Mouse (Mus musculus) bone marrow macrophage, adult 2 months (primary cell): ENCODE measurements around the gene Has1.

ENCODE experiments used
- CTCF ChIP-seq: IDR thresholded peaks from 2 replicates; pipeline ENCODE4 v1.5.1; 2012; ENCODE audit warnings: low read depth, mild to moderate bottlenecking, low read length, moderate library complexity
- POLR2A ChIP-seq: IDR thresholded peaks from 2 replicates; pipeline ENCODE4 v1.6.1; 2012; ENCODE audit warnings: mild to moderate bottlenecking, low read depth, low read length, borderline replicate concordance

DNA sequence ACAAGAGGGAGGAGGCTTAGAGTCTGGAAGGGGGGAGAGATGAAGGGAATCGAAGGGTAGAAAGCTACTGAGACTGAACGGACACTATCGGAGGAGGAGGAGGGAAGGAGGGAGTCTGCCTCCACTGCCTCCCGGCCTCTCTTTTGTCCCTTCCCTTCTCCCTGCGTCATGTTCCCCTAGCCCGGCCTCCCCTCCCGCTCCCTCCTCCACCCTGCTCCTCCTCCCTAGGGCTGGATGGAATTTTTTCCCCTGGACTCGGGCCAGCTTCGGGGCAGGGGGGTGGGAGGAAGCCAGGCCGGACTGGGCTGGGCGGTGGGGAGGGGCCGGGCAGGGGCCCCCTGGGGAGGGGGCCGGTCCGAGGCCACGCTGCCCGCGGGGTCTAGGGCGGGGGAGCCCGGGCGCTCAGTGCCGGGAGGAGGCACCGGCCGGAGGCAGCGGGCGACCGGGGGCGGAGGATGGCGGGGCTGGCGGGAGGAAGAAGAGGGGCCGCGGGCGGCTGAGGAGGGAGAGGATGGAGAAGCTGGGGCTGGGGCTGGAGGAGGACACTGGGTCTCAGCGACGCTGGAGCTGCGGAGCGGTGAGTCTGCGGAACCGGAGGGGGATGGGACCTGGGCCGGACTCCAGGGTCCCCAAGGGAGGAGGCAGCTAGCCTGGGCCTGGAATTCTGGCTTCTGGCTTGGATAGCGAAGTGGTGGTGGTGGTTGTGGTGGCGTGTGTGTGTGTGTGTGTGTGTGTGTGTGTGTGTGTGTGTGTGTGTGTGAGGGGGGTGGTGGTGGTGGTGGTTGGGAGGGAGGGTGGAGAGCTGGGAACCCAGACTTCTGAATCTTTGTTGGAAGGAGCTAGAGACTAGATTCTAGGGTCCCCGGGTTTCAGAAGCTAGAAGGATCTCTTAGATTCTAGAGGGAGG lies 28.0 kb downstream of the Has1 start, which contains the start of gene Spaca6:
- TF ChIP-seq POLR2A = no peak
- no peak for TF ChIP-seq CTCF
